Mouse (Mus musculus) neural tube, embryonic 15.5 days (tissue): Measurements from ENCODE around the gene Ipmk. TPM values are rescaled to one million over a fixed set of nuclear protein-coding genes. Genes with fewer than 3 reads are reported as not detected.
"Not testable (repeated sequence)": the region's sequence is repeated elsewhere in the genome, so short reads cannot be mapped to it uniquely, and the experiment has no call there.

Experiments
- ATAC-seq: fragments of 200-750 bp; cut with Nextera tagmentation; 2 replicates; pipeline ENCODE4 v1.8.0; 2017; ENCODE audit warnings: mild to moderate bottlenecking, moderate TSS enrichment, moderate library complexity; ENCODE audit not compliant: low FRiP score
- H3K27ac ChIP-seq: fragments of 300-500 bp; sonication (generic); replicated peaks from 2 replicates; pipeline ENCODE4 v1.5.1; 2015; ENCODE audit warnings: mild to moderate bottlenecking, inconsistent platforms
- H3K27me3 ChIP-seq: fragments of 300-500 bp; sonication (generic); replicated peaks from 2 replicates; pipeline ENCODE4 v1.6.1; 2015; ENCODE audit warnings: inconsistent platforms
- H3K36me3 ChIP-seq: fragments of 300-500 bp; sonication (generic); 2 replicates; pipeline ENCODE4 v1.6.1; 2015; ENCODE audit warnings: inconsistent platforms
- H3K4me1 ChIP-seq: fragments of 300-500 bp; sonication (generic); 2 replicates; pipeline ENCODE4 v1.6.1; 2015; ENCODE audit warnings: inconsistent platforms
- H3K4me2 ChIP-seq: fragments of 300-500 bp; sonication (generic); 2 replicates; pipeline ENCODE4 v1.6.1; 2015; ENCODE audit warnings: inconsistent platforms, mild to moderate bottlenecking, moderate library complexity
- H3K4me3 ChIP-seq: fragments of 300-500 bp; sonication (generic); replicated peaks from 2 replicates; pipeline ENCODE4 v1.5.1; 2015; ENCODE audit warnings: mild to moderate bottlenecking, inconsistent platforms
- H3K9ac ChIP-seq: fragments of 300-500 bp; sonication (generic); replicated peaks from 2 replicates; pipeline ENCODE4 v1.6.1; 2015; ENCODE audit warnings: mild to moderate bottlenecking, inconsistent platforms
- H3K9me3 ChIP-seq: fragments of 300-500 bp; sonication (generic); replicated peaks from 2 replicates; pipeline ENCODE4 v1.6.1; 2016; ENCODE audit warnings: inconsistent platforms
- WGBS: fragments of 180-500 bp; shearing (Covaris S2); methylation state at CpG from one replicate; pipeline ENCODE4 v1.1.7; 2015; ENCODE audit warnings: mixed read lengths; 5-methylcytosine and 5-hydroxymethylcytosine counted together
- polyA plus RNA-seq: library from polyadenylated mRNA; unstranded; fragments of >200 nt; fragmentation: Nextera tagmentation; extraction: Ambion mirVana; gene quantifications from 2 replicates; pipeline ENCODE4 v1.2.1, GENCODE M21; 2015

The Ipmk gene
- polyA plus RNA-seq, 1 experiment from 2014 or later = 15.3 TPM

GRCm38 (mm10) chr10:71447661-71448060 is 100.1 kb downstream of the Ipmk start:
- Histone ChIP-seq H3K9ac (no peak overlapping the region), H3K4me3 (no peak overlapping the region), H3K4me1 (no peaks in the 10 kb centered on the region), H3K9me3 (no peaks in the 10 kb centered on the region), H3K27me3 (no peaks in the 10 kb centered on the region), H3K36me3 (no peaks in the 10 kb centered on the region), H3K4me2 (no peak overlapping the region), H3K27ac (no peak overlapping the region)
- ATAC-seq = no peak
- WGBS = 68% methylated on average over 8 of the region's 8 CpGs

- no peak overlapping the region for H3K27ac ChIP-seq
- H3K9me3 ChIP-seq = no peaks in the 10 kb centered on the region
- ATAC-seq = no peak
- no peak overlapping the region for H3K4me2 ChIP-seq
- H3K36me3 ChIP-seq = no peaks in the 10 kb centered on the region
- H3K4me1 ChIP-seq = no peaks in the 10 kb centered on the region
- no peaks in the 10 kb centered on the region for H3K27me3 ChIP-seq
- no peak overlapping the region for H3K9ac ChIP-seq
- 79% methylated on average over 5 of the region's 5 CpGs for WGBS
- no peak overlapping the region for H3K4me3 ChIP-seq
Measured at GRCm38 (mm10) chr10:71448284-71448683, 100.7 kb downstream of the Ipmk start.

- H3K4me3 ChIP-seq = no peak overlapping the region
- no peak overlapping the region for H3K9ac ChIP-seq
- no peaks in the 10 kb centered on the region for H3K9me3 ChIP-seq
- WGBS = 77% methylated on average over 3 of the region's 3 CpGs
- no peak overlapping the region for H3K4me2 ChIP-seq
- no peaks in the 10 kb centered on the region for H3K36me3 ChIP-seq
- no peak for ATAC-seq
- H3K27me3 ChIP-seq = no peaks in the 10 kb centered on the region
- H3K4me1 ChIP-seq = no peaks in the 10 kb centered on the region
- no peak overlapping the region for H3K27ac ChIP-seq
Measured at GRCm38 (mm10) chr10:71455355-71455754, 107.8 kb downstream of the Ipmk start.

GRCm38 (mm10) chr10:71462371-71462770 is 114.8 kb downstream of the Ipmk start:
- H3K4me1 ChIP-seq, H3K27ac ChIP-seq, H3K4me3 ChIP-seq, ATAC-seq, H3K27me3 ChIP-seq, H3K36me3 ChIP-seq, H3K9me3 ChIP-seq, H3K4me2 ChIP-seq, H3K9ac ChIP-seq: not testable (repeated sequence)
- 87% methylated on average over 13 of the region's 13 CpGs for WGBS

GRCm38 (mm10) chr10:71464417-71464816 is 116.9 kb downstream of the Ipmk start:
- H3K27ac ChIP-seq = no peak overlapping the region
- ATAC-seq = no peak
- no peaks in the 10 kb centered on the region for H3K27me3 ChIP-seq
- H3K4me2 ChIP-seq = no peak overlapping the region
- H3K36me3 ChIP-seq = no peaks in the 10 kb centered on the region
- no peaks in the 10 kb centered on the region for H3K4me1 ChIP-seq
- no peak overlapping the region for H3K4me3 ChIP-seq
- H3K9me3 ChIP-seq = no peaks in the 10 kb centered on the region
- H3K9ac ChIP-seq = no peak overlapping the region
- 87% methylated on average over 6 of the region's 6 CpGs for WGBS

GRCm38 (mm10) chr10:71468315-71468714 is 120.8 kb downstream of the Ipmk start:
- Histone ChIP-seq H3K9me3 (no peaks in the 10 kb centered on the region), H3K27me3 (no peaks in the 10 kb centered on the region), H3K9ac (no peak overlapping the region), H3K36me3 (no peaks in the 10 kb centered on the region), H3K27ac (no peak overlapping the region), H3K4me2 (no peak overlapping the region), H3K4me1 (no peaks in the 10 kb centered on the region), H3K4me3 (no peak overlapping the region)
- ATAC-seq = no peak
- WGBS = 94% methylated on average over 3 of the region's 3 CpGs

- Histone ChIP-seq H3K27ac (no peak overlapping the region), H3K9me3 (no peaks in the 10 kb centered on the region), H3K9ac (no peak overlapping the region), H3K36me3 (no peaks in the 10 kb centered on the region), H3K27me3 (no peaks in the 10 kb centered on the region), H3K4me3 (no peak overlapping the region), H3K4me1 (no peaks in the 10 kb centered on the region), H3K4me2 (no peak overlapping the region)
- no peak for ATAC-seq
- WGBS = 59% methylated on average over 13 of the region's 13 CpGs
Measured at GRCm38 (mm10) chr10:71469751-71470150, 122.2 kb downstream of the Ipmk start.

GRCm38 (mm10) chr10:71472033-71472432 is 124.5 kb downstream of the Ipmk start:
- no peak for ATAC-seq
- no peaks in the 10 kb centered on the region for H3K9me3 ChIP-seq
- no peak overlapping the region for H3K27ac ChIP-seq
- no peak overlapping the region for H3K4me3 ChIP-seq
- H3K4me2 ChIP-seq = no peak overlapping the region
- H3K27me3 ChIP-seq = no peaks in the 10 kb centered on the region
- H3K36me3 ChIP-seq = no peaks in the 10 kb centered on the region
- no peaks in the 10 kb centered on the region for H3K4me1 ChIP-seq
- no peak overlapping the region for H3K9ac ChIP-seq
- WGBS = 90% methylated on average over 6 of the region's 6 CpGs

GRCm38 (mm10) chr10:71473590-71473989 is 126.0 kb downstream of the Ipmk start:
- Histone ChIP-seq H3K27me3 (no peaks in the 10 kb centered on the region), H3K9me3 (no peaks in the 10 kb centered on the region), H3K36me3 (no peaks in the 10 kb centered on the region), H3K9ac (no peak overlapping the region), H3K4me1 (peaks cover 8% of the 10 kb centered on the region), H3K4me3 (no peak overlapping the region), H3K4me2 (no peak overlapping the region), H3K27ac (no peak overlapping the region)
- 75% methylated on average over 13 of the region's 13 CpGs for WGBS
- no peak for ATAC-seq

GRCm38 (mm10) chr10:71476471-71477080 is 129.0 kb downstream of the Ipmk start:
- no peaks in the 10 kb centered on the region for H3K9me3 ChIP-seq
- H3K36me3 ChIP-seq = no peaks in the 10 kb centered on the region
- 51% methylated on average over 8 of the region's 8 CpGs for WGBS
- no peak overlapping the region for H3K9ac ChIP-seq
- ATAC-seq = peak; percentile 58
- H3K27ac ChIP-seq = 0 out of 2 replicates have a peak overlapping the region, but pooled peaks have one; percentile 11
- H3K4me3 ChIP-seq = no peak overlapping the region
- H3K4me1 ChIP-seq = peaks cover 12% of the 10 kb centered on the region
- H3K4me2 ChIP-seq = no peak overlapping the region
- no peaks in the 10 kb centered on the region for H3K27me3 ChIP-seq

- Histone ChIP-seq H3K9me3 (no peaks in the 10 kb centered on the region), H3K27ac (0 out of 2 replicates have a peak overlapping the region, but pooled peaks have one; percentile 11), H3K4me3 (no peak overlapping the region), H3K36me3 (no peaks in the 10 kb centered on the region), H3K9ac (no peak overlapping the region), H3K27me3 (no peaks in the 10 kb centered on the region), H3K4me1 (peaks cover 12% of the 10 kb centered on the region), H3K4me2 (no peak overlapping the region)
- WGBS = 69% methylated on average over 4 of the region's 4 CpGs
- no peak; the same call in 1 of the 2 replicates for ATAC-seq
Measured at GRCm38 (mm10) chr10:71477147-71477546, 129.6 kb downstream of the Ipmk start.

GRCm38 (mm10) chr10:71479700-71480325 is 132.2 kb downstream of the Ipmk start:
- H3K27me3 ChIP-seq = no peaks in the 10 kb centered on the region
- WGBS = 10% methylated on average over 8 of the region's 8 CpGs
- H3K9me3 ChIP-seq = no peaks in the 10 kb centered on the region
- H3K27ac ChIP-seq = no peak overlapping the region
- H3K9ac ChIP-seq = no peak overlapping the region
- no peak for ATAC-seq
- H3K36me3 ChIP-seq = no peaks in the 10 kb centered on the region
- H3K4me1 ChIP-seq = peaks cover 14% of the 10 kb centered on the region
- no peak overlapping the region for H3K4me3 ChIP-seq
- no peak overlapping the region for H3K4me2 ChIP-seq
